Mouse (Mus musculus): ENCODE results near the gene Them5. TPM values are rescaled to one million over a fixed set of nuclear protein-coding genes. Genes with fewer than 3 reads are reported as not detected.

Them5 gene
- polyA plus RNA-seq, 1 experiment from 2014 or later, result not detected

DNA sequence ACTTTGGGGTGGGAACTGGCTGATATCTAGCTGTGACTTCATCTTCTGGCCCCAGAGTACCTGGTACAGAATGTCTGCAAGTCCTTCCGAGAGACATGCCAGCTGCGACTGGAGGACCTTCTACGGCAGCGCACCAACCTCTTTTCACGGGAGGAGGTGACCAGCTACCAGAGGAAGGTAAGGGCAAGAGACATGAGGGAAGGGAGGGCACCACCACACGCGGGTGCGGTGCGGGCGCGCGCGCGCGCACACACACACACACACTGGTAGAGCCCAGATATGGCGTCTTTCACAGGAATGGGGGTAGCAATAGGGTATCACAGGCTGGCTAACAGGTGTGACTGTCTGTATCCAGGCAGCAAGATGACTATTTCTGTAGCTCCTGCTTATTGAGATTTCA lies 47.5 kb downstream of the Them5 start:
- Histone ChIP-seq H3K9me3 (no peaks in the 10 kb centered on the region), H3K27ac (no peak overlapping the region), H3K4me1 (no peaks in the 10 kb centered on the region), H3K9ac (no peak overlapping the region), H3K27me3 (replicated peaks) (no peaks in the 10 kb centered on the region), H3K36me3 (no peaks in the 10 kb centered on the region), H3K4me2 (replicated peaks) (no peak overlapping the region), H3K4me3 (no peak overlapping the region)
- WGBS, result 93% methylated on average over 16 of the region's 16 CpGs
- no peak for ATAC-seq (ENCODE audit: low FRiP score, low read depth)

DNA sequence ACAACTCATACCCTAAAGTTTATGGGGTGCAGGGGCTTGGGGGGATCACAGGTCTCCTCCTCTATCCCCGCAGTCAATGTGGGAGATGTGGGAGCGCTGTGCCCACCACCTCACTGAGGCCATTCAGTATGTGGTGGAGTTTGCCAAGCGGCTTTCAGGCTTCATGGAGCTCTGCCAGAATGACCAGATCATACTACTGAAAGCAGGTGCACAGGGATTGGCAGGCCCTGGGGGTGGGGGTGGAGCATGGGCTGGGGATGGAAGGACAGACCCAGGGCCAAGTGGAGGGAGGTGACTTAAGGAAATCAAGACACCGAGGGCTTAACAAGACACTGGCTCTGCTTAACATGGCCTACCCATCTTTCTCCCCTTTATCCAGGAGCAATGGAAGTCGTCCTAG lies 49.1 kb downstream of the Them5 start:
- H3K27ac ChIP-seq, result no peak overlapping the region
- no peaks in the 10 kb centered on the region for H3K36me3 ChIP-seq
- no peak for ATAC-seq (ENCODE audit: low FRiP score, low read depth)
- H3K4me1 ChIP-seq, result no peaks in the 10 kb centered on the region
- H3K4me2 ChIP-seq (replicated peaks), result no peak overlapping the region
- WGBS, result 86% methylated on average over 5 of the region's 5 CpGs
- H3K9me3 ChIP-seq, result no peaks in the 10 kb centered on the region
- H3K4me3 ChIP-seq, result no peak overlapping the region
- no peak overlapping the region for H3K9ac ChIP-seq
- no peaks in the 10 kb centered on the region for H3K27me3 ChIP-seq (replicated peaks)

DNA sequence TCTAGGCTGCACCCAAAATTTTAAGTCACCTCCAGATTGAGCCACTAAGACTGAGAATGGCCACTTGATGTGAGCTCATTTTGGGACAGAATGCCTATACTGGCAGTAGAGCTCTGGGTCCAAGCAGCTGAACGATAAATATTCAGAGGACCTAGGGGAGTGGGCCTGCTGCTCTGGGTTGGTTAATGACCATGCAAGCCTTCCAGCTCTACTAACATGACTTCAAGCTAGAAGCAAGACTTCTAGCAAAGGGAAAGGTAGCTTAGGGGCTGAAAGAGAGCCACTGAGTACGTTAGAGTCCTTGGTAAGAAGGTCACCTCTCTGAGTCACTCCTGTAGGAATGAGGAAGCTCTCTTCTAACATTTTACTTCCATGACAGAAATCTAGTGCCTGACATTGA lies 50.2 kb downstream of the Them5 start:
- Histone ChIP-seq H3K9ac (no peak overlapping the region), H3K9me3 (no peaks in the 10 kb centered on the region), H3K27me3 (replicated peaks) (peaks cover 2% of the 10 kb centered on the region; the same call in 1 of the 2 replicates), H3K4me2 (replicated peaks) (no peak overlapping the region), H3K4me3 (no peak overlapping the region), H3K4me1 (no peaks in the 10 kb centered on the region), H3K27ac (no peak overlapping the region), H3K36me3 (no peaks in the 10 kb centered on the region)
- no peak for ATAC-seq (ENCODE audit: low FRiP score, low read depth)
- 87% methylated on average over 2 of the region's 2 CpGs for WGBS

DNA sequence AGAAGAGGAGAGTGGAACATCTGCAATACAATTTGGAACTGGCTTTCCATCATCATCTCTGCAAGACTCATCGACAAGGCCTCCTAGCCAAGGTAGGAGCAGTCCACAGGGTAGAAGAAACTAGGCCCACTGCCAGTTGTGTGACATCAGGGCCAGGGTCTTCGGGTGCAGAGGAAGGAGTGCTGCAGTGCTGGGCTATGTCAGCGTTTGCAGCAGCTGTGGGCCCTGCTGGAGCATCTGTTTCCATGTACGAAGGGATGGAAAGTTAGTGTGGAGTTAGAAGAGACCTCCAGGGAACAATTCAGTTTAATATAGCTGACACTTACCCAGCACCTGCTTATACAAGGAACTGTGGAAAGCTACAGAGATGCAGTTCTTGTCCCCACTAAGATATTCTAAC lies 51.1 kb downstream of the Them5 start:
- H3K4me3 ChIP-seq, result no peak overlapping the region
- no peak for ATAC-seq (ENCODE audit: low FRiP score, low read depth)
- 75% methylated on average over 4 of the region's 4 CpGs for WGBS
- H3K9ac ChIP-seq, result no peak overlapping the region
- peaks cover 5% of the 10 kb centered on the region; the same call in 1 of the 2 replicates for H3K27me3 ChIP-seq (replicated peaks)
- H3K36me3 ChIP-seq, result no peaks in the 10 kb centered on the region
- no peaks in the 10 kb centered on the region for H3K9me3 ChIP-seq
- no peaks in the 10 kb centered on the region for H3K4me1 ChIP-seq
- no peak overlapping the region for H3K27ac ChIP-seq
- no peak overlapping the region for H3K4me2 ChIP-seq (replicated peaks)

DNA sequence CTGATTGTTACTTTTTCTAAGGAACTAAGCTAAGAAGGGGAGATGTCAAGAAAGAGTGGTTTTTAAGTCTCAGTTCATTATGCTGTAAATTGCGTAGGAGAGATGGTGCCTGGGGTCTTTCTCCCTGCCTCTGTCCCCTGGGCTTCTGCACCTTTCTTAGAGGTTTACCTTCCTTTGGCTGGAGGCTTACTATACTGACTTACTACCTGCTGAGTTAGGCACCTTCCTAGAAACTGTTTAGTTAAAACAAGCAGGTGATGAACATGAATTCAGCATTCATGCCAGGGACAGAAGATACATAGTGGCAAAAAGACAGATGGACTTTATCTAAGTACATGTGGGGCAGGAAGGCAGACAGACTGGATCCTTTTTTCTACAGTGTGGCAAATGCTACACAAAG lies 54.4 kb downstream of the Them5 start:
- no peak overlapping the region for H3K4me3 ChIP-seq
- no peak overlapping the region for H3K4me2 ChIP-seq (replicated peaks)
- peaks cover 5% of the 10 kb centered on the region; the same call in 1 of the 2 replicates for H3K27me3 ChIP-seq (replicated peaks)
- ATAC-seq (ENCODE audit: low FRiP score, low read depth), result no peak
- WGBS, result 80% methylated on average over 1 of the region's 1 CpGs
- H3K4me1 ChIP-seq, result peaks cover 17% of the 10 kb centered on the region
- H3K9ac ChIP-seq, result no peak overlapping the region
- no peaks in the 10 kb centered on the region for H3K36me3 ChIP-seq
- no peak overlapping the region for H3K27ac ChIP-seq
- no peaks in the 10 kb centered on the region for H3K9me3 ChIP-seq

DNA sequence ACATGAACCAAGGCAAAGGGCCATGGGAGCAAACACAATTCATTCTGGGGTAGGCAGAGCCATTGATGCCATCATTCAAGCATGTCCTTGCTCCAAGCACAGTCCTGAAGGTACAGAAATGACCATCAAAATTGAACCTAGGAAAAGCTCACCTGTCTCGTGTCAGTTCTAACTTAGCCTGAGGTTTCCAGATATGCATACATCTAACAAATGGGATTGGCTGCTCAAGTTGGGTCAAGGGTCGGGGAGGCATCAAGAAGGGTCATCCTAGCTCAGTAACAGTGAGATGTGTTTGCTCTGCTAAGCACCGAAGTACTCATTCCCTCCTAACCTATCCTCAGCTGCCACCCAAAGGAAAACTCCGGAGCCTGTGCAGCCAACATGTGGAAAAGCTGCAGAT lies 55.0 kb downstream of the Them5 start:
- H3K4me3 ChIP-seq, result no peak overlapping the region
- no peak overlapping the region for H3K9ac ChIP-seq
- H3K4me1 ChIP-seq, result peaks cover 17% of the 10 kb centered on the region
- no peak for ATAC-seq (ENCODE audit: low FRiP score, low read depth)
- H3K9me3 ChIP-seq, result no peaks in the 10 kb centered on the region
- 89% methylated on average over 4 of the region's 4 CpGs for WGBS
- H3K27me3 ChIP-seq (replicated peaks), result peaks cover 8% of the 10 kb centered on the region; the same call in 1 of the 2 replicates
- no peak overlapping the region for H3K4me2 ChIP-seq (replicated peaks)
- no peaks in the 10 kb centered on the region for H3K36me3 ChIP-seq
- no peak overlapping the region for H3K27ac ChIP-seq

Other genes with a start within 250 kb of the Them5 start
- gene Gm10696, start 163.9 kb upstream of the Them5 start, polyA plus RNA-seq (2016; fragmentation: Nextera tagmentation; extraction: Ambion mirVana), result not detected in 2 replicates
- gene Gm5286, start 145.4 kb upstream of the Them5 start, polyA plus RNA-seq (2016; fragmentation: Nextera tagmentation; extraction: Ambion mirVana), result not detected in 2 replicates
- not detected in 2 replicates for gene Gm4778, start 78.1 kb upstream of the Them5 start, polyA plus RNA-seq (2016; fragmentation: Nextera tagmentation; extraction: Ambion mirVana)
- gene Them4, start 32.0 kb upstream of the Them5 start, polyA plus RNA-seq (2016; fragmentation: Nextera tagmentation; extraction: Ambion mirVana), result 19.2 and 20.9 TPM in 2 replicates
- gene C2cd4d, start 20.3 kb downstream of the Them5 start, polyA plus RNA-seq (2016; fragmentation: Nextera tagmentation; extraction: Ambion mirVana), result 2.4 and 3.1 TPM in 2 replicates
- 0.20 TPM in 2 replicates for gene Rorc, start 30.7 kb downstream of the Them5 start, polyA plus RNA-seq (2016; fragmentation: Nextera tagmentation; extraction: Ambion mirVana)
- 0.29 and 0.51 TPM in 2 replicates for gene Lingo4, start 56.4 kb downstream of the Them5 start, polyA plus RNA-seq (2016; fragmentation: Nextera tagmentation; extraction: Ambion mirVana)
- gene Tdrkh, start 71.2 kb downstream of the Them5 start, polyA plus RNA-seq (2016; fragmentation: Nextera tagmentation; extraction: Ambion mirVana), result 47.3 and 55.5 TPM in 2 replicates
- 65.1 and 67.6 TPM in 2 replicates for gene Mrpl9, start 101.2 kb downstream of the Them5 start, polyA plus RNA-seq (2016; fragmentation: Nextera tagmentation; extraction: Ambion mirVana)
- 0.81 and 0.96 TPM in 2 replicates for gene Oaz3, start 101.8 kb downstream of the Them5 start, polyA plus RNA-seq (2016; fragmentation: Nextera tagmentation; extraction: Ambion mirVana)
- gene Celf3, start 136.2 kb downstream of the Them5 start, polyA plus RNA-seq (2016; fragmentation: Nextera tagmentation; extraction: Ambion mirVana), result 204 and 222 TPM in 2 replicates
- gene Riiad1, start 138.2 kb downstream of the Them5 start, polyA plus RNA-seq (2016; fragmentation: Nextera tagmentation; extraction: Ambion mirVana), result 11.9 and 12.9 TPM in 2 replicates
- 66.5 and 66.9 TPM in 2 replicates for gene Snx27, start 240.6 kb downstream of the Them5 start, polyA plus RNA-seq (2016; fragmentation: Nextera tagmentation; extraction: Ambion mirVana)

Measured in neural tube, embryonic 12.5 days (tissue).